Mouse (Mus musculus): ENCODE results near the gene Olfr49.

DNA sequence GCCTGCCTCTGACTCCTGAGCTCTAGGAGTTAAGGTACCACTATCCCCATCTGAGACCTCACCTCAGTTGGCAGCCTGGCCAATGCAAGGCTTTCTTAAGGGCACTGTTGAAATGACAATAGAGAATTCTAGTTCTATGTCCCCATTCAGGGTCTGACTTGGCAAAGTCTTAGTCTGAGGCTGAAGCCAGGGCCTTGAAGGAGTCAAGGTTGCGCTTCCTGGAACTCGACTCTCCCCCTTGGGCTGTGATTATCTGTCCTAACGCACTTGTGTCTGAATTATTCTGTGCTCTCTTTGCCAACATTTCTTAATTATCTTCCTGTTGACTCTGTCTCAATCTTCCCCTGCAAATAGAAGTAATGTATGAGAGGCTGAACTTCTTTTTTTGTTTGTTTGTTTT lies 15.9 kb upstream of the Olfr49 start:
- TF ChIP-seq CTCF (IDR thresholded peaks at IDR 0.05; ENCODE audit: low read depth) (no peak), EP300 (IDR thresholded peaks at IDR 0.05; ENCODE audit: low read depth) (no peak)
